Comparison of ENCODE assay signal across 9 mouse cellular contexts in the genomic region with DNA sequence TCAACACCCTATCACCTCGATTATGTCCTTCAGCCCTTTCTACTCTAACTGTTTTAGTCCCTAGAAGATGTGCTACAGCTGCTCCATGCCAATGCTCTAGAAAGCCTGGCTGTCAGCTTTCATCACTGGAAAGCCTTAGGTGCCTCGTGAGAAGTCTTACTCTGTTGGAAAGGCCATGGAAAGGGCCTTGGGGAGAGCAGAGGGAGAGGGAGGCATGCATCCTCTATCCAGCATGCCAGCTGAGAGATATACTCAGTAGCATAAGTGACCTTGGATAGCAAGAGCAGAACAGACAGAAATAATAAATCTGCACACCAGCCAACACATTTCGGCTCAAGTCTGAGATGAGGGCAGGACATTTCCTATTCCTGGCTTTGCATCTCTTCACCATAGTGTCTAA.
A peak's percentile ranks its signal among the peaks of the same experiment; 100 is the strongest.
DNase-seq lines count a peak whose midpoint lies in the region.
"Had no signal": no experiment of that assay in that cellular context is flagged by ENCODE, and none has a peak within 500 bp of the region (broad histone marks: within the 10 kb centered on the region; RNA-seq: fewer than 3 reads in every experiment).

No protein-coding gene starts in this region.

- peak; percentile 54 for DNase-seq in heart, adult 11 months
- DNase-seq in heart, postnatal 4 days: no peak
- DNase-seq in ovary, adult 18-20 months (ENCODE audit: low spot score): peak; percentile 6
- no peak for DNase-seq in ovary, postnatal 10 days (ENCODE audit: low spot score)
- peak; percentile 25 for DNase-seq in adrenal gland, postnatal 14 days
- no peak for DNase-seq in cerebellum, adult 18-20 months
- DNase-seq: cerebellum, adult 2 months; forebrain, postnatal 0 days; gastrocnemius, postnatal 14 days had no signal

Comparison
In these comparisons a context has a peak if more than half of its experiments do, and no peak if none do; other contexts are left out.
1. DNase-seq: peak in heart, adult 11 months (single experiment), ovary, adult 18-20 months (single experiment) and adrenal gland, postnatal 14 days (single experiment); none in heart, postnatal 4 days (single experiment), ovary, postnatal 10 days (single experiment) and cerebellum, adult 18-20 months (0 of 2).